Mouse (Mus musculus) liver, adult 2 months (tissue): ENCODE data around the gene Smg1. TPM values are rescaled to one million over a fixed set of nuclear protein-coding genes. Genes with fewer than 3 reads are reported as not detected.

Experiments used
- DNase-seq: peaks from one replicate; pipeline ENCODE4 v3.0.0-alpha.2; 2011; ENCODE audit warnings: low read depth, low spot score; ENCODE audit errors: extremely low read depth
- H3K27ac ChIP-seq: fragments of 200-500 bp; replicated peaks from 2 replicates; pipeline ENCODE4 v1.5.1; 2012; ENCODE audit warnings: low read depth, mild to moderate bottlenecking, control low read depth, inconsistent platforms, low read length; ENCODE audit not compliant: insufficient read depth
- H3K27me3 ChIP-seq: fragments of 200-500 bp; 2 replicates; pipeline ENCODE4 v1.6.1; 2012; ENCODE audit warnings: mild to moderate bottlenecking, moderate library complexity, low read length, inconsistent platforms; ENCODE audit not compliant: control insufficient read depth, insufficient read depth
- H3K36me3 ChIP-seq: fragments of 200-500 bp; 2 replicates; pipeline ENCODE4 v1.6.1; 2012; ENCODE audit warnings: low read length, inconsistent platforms; ENCODE audit not compliant: control insufficient read depth, insufficient read depth
- H3K4me1 ChIP-seq: fragments of 200-500 bp; 2 replicates; pipeline ENCODE4 v1.6.1; 2011; ENCODE audit warnings: low read length; ENCODE audit not compliant: control insufficient read depth, insufficient read depth
- H3K4me3 ChIP-seq: fragments of 200-500 bp; 2 replicates; pipeline ENCODE4 v1.5.1; 2011; ENCODE audit warnings: low read depth, mild to moderate bottlenecking, control low read depth, low read length, moderate library complexity; ENCODE audit not compliant: insufficient read depth
- H3K79me2 ChIP-seq: fragments of 200-500 bp; 2 replicates; pipeline ENCODE4 v1.6.1; 2012; ENCODE audit warnings: inconsistent platforms, mild to moderate bottlenecking, low read length, moderate library complexity; ENCODE audit not compliant: control insufficient read depth, insufficient read depth
- H3K9ac ChIP-seq: fragments of 200-500 bp; 2 replicates; pipeline ENCODE4 v1.6.1; 2012; ENCODE audit warnings: low read depth, mild to moderate bottlenecking, control low read depth, inconsistent platforms, low read length
- CTCF ChIP-seq: fragments of 200-500 bp; IDR thresholded peaks from 2 replicates; pipeline ENCODE4 v1.5.1; 2011; ENCODE audit warnings: low read depth, low read length, control low read depth
- POLR2A ChIP-seq: fragments of 200-500 bp; IDR thresholded peaks from 2 replicates; pipeline ENCODE4 v1.6.1; 2011; ENCODE audit warnings: low read length, control low read depth; ENCODE audit not compliant: insufficient read depth; ENCODE audit errors: extremely low read depth
- WGBS: fragments of 180-500 bp; shearing (Covaris S2); methylation state at CpG from one replicate; pipeline ENCODE4 v1.1.7; 2018; 5-methylcytosine and 5-hydroxymethylcytosine counted together
- polyA plus RNA-seq: library from polyadenylated mRNA; depleted of rRNA; stranded (reverse); fragments of >200 nt; gene quantifications from 2 replicates; pipeline ENCODE4 v1.2.3, GENCODE M21; 2012
- total RNA-seq: library from RNA; depleted of rRNA; stranded (reverse); fragments of >200 nt; gene quantifications from 2 replicates; pipeline ENCODE4 v1.2.3, GENCODE M21; 2014

The Smg1 gene
- total and polyA plus RNA-seq, 2 experiments = 5.7 to 27.9 TPM

- 15% methylated on average over 4 of the region's 4 CpGs for WGBS
- DNase-seq = peak; percentile 87
- no peak for TF ChIP-seq CTCF
- TF ChIP-seq POLR2A = no peak
Observed at GRCm38 (mm10) chr7:118252349-118252748, 8.9 kb upstream of the Smg1 start.

GRCm38 (mm10) chr7:118251392-118252170 lies 8.1 kb upstream of the Smg1 start:
- H3K4me3 ChIP-seq = no peak overlapping the region
- no peaks in the 10 kb centered on the region for H3K79me2 ChIP-seq
- no peaks in the 10 kb centered on the region for H3K27me3 ChIP-seq
- H3K27ac ChIP-seq = no peak overlapping the region
- WGBS = 90% methylated on average over 2 of the region's 2 CpGs
- no peaks in the 10 kb centered on the region for H3K36me3 ChIP-seq
- no peak for TF ChIP-seq CTCF
- no peak for TF ChIP-seq POLR2A
- DNase-seq = no peak
- H3K4me1 ChIP-seq = peaks cover 14% of the 10 kb centered on the region
- H3K9ac ChIP-seq = no peak overlapping the region

More at GRCm38 (mm10) chr7:118252349-118252748, 8.9 kb upstream of the Smg1 start:
- Histone ChIP-seq H3K36me3 (no peaks in the 10 kb centered on the region), H3K27ac (peak overlapping the region; percentile 12), H3K27me3 (no peaks in the 10 kb centered on the region), H3K79me2 (no peaks in the 10 kb centered on the region), H3K9ac (no peak overlapping the region), H3K4me3 (no peak overlapping the region), H3K4me1 (peaks cover 14% of the 10 kb centered on the region)

- DNase-seq = peak; percentile 78
Observed at GRCm38 (mm10) chr7:118250482-118251160, 7.2 kb upstream of the Smg1 start.

GRCm38 (mm10) chr7:118249563-118249962 lies 6.1 kb upstream of the Smg1 start:
- no peak for TF ChIP-seq POLR2A
- no peak for TF ChIP-seq CTCF
- 92% methylated on average over 2 of the region's 2 CpGs for WGBS
- no peak overlapping the region for H3K27ac ChIP-seq

More at GRCm38 (mm10) chr7:118250482-118251160, 7.2 kb upstream of the Smg1 start:
- H3K79me2 ChIP-seq = no peaks in the 10 kb centered on the region
- no peak for TF ChIP-seq CTCF
- TF ChIP-seq POLR2A = no peak
- no peaks in the 10 kb centered on the region for H3K36me3 ChIP-seq
- WGBS = 39% methylated on average over 4 of the region's 4 CpGs
- H3K4me1 ChIP-seq = peaks cover 14% of the 10 kb centered on the region
- no peak overlapping the region for H3K9ac ChIP-seq
- no peak overlapping the region for H3K4me3 ChIP-seq
- no peaks in the 10 kb centered on the region for H3K27me3 ChIP-seq
- peak overlapping the region; percentile 59 for H3K27ac ChIP-seq

GRCm38 (mm10) chr7:118248069-118248468 lies 4.6 kb upstream of the Smg1 start:
- no peak for DNase-seq
- no peaks in the 10 kb centered on the region for H3K79me2 ChIP-seq
- H3K27ac ChIP-seq = no peak overlapping the region
- peaks cover 15% of the 10 kb centered on the region for H3K4me1 ChIP-seq
- no peaks in the 10 kb centered on the region for H3K36me3 ChIP-seq
- no peaks in the 10 kb centered on the region for H3K27me3 ChIP-seq
- 87% methylated on average over 8 of the region's 8 CpGs for WGBS
- no peak for TF ChIP-seq CTCF
- no peak for TF ChIP-seq POLR2A
- H3K4me3 ChIP-seq = no peak overlapping the region
- H3K9ac ChIP-seq = no peak overlapping the region

More at GRCm38 (mm10) chr7:118249563-118249962, 6.1 kb upstream of the Smg1 start:
- H3K9ac ChIP-seq = no peak overlapping the region
- no peak for DNase-seq
- H3K4me1 ChIP-seq = peaks cover 15% of the 10 kb centered on the region
- no peak overlapping the region for H3K4me3 ChIP-seq
- no peaks in the 10 kb centered on the region for H3K27me3 ChIP-seq
- H3K79me2 ChIP-seq = no peaks in the 10 kb centered on the region
- no peaks in the 10 kb centered on the region for H3K36me3 ChIP-seq

GRCm38 (mm10) chr7:118245260-118245659 lies 1.8 kb upstream of the Smg1 start:
- Histone ChIP-seq H3K36me3 (no peaks in the 10 kb centered on the region), H3K27me3 (no peaks in the 10 kb centered on the region), H3K79me2 (no peaks in the 10 kb centered on the region; the same call in 1 of the 2 replicates), H3K4me3 (no peak overlapping the region), H3K4me1 (peaks cover 12% of the 10 kb centered on the region), H3K9ac (no peak overlapping the region), H3K27ac (no peak overlapping the region)
- peak; percentile 64 for DNase-seq
- WGBS = 27% methylated on average over 3 of the region's 3 CpGs
- no peak for TF ChIP-seq CTCF
- no peak for TF ChIP-seq POLR2A
